Mouse (Mus musculus) macrophage (primary cell): ENCODE data around the gene Tbx4. TPM values are rescaled to one million over a fixed set of nuclear protein-coding genes. Genes with fewer than 3 reads are reported as not detected.

Experiments
- H3K27ac ChIP-seq: fragments of 350-480 bp; formaldehyde crosslinking; 2 replicates; pipeline ENCODE4 v1.9.0; 2021
- H3K36me3 ChIP-seq: fragments of 350-480 bp; formaldehyde crosslinking; 2 replicates; pipeline ENCODE4 v1.9.0; 2021; ENCODE audit errors: inconsistent target
- H3K4me3 ChIP-seq: fragments of 350-480 bp; formaldehyde crosslinking; 2 replicates; pipeline ENCODE4 v1.9.0; 2021; ENCODE audit errors: inconsistent target
- H3K79me2 ChIP-seq: fragments of 350-480 bp; formaldehyde crosslinking; 2 replicates; pipeline ENCODE4 v1.9.0; 2021; ENCODE audit errors: inconsistent target
- WGBS: methylation state at CpG from one replicate; pipeline ENCODE4 v1.1.7; 2026; ENCODE audit warnings: inconsistent platforms; ENCODE audit not compliant: missing documents; 5-methylcytosine and 5-hydroxymethylcytosine counted together
- polyA plus RNA-seq: library from polyadenylated mRNA; stranded (reverse); fragments of 250-400 nt; gene quantifications from 3 replicates; pipeline ENCODE4 v1.2.4, GENCODE M21; 2018; ENCODE audit warnings: inconsistent platforms
- total RNA-seq, 78 experiments: library from RNA; depleted of rRNA; stranded (reverse); fragments of 250-400 nt; gene quantifications; 1 replicate in 9 of 78; 2 replicates in 24 of 78; 3 replicates in 43 of 78; 4 replicates in 2 of 78; pipeline ENCODE4 v1.2.4; 2018; ENCODE audit warnings: inconsistent platforms in 56 of 78

Gene Tbx4
- total RNA-seq (2018; cell fraction: chromatin; rRNA removed) = 1 to 10 TPM in 1 of 26 experiments, not detected in 25; 1.3 TPM
- total RNA-seq (2018; cell fraction: cytosol; rRNA removed) = not detected
- total RNA-seq (2018; cell fraction: nucleus; rRNA removed) = not detected
- not detected in 3 replicates for polyA plus RNA-seq

DNA sequence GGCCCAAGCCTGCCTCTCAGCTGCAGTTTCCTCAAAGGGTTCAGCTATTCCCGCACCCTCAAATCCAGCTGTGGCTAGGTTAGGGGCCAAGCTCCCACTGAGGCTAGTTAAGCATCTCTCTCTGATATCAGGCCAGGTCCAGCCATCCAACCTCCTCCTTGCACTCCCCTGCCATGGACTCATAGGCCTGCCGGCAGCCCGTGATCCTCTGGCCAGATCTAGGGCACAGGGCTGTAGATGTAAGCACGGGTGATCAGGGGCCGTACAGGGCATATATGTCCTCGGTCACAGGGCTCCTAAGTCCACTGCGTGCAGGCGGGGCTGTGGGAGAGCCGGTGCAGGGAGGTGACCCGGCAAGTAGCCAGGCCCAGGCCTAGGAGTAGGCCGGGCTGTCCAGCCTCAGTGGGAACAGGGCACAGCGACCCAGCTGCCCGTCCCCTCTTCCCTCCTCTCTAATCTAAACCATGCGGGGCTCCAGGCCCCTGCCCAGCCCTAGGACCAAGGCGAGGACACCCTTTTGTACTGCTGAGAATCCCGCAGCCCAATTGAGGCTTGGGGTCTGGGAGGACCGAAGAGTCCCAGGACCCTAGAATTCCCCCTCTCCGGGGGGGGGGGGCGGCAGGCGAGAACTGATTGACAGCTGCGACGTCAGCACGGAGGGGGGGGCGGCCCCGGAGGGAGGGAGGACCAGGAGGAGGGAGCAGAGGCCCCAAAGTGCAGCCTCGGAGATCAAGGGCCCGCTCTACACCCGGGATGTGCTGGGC, at the start of gene Tbx4:
TSS of gene Tbx4 (plus strand) at position 758 of the 764 bp plus-strand sequence.
- 59% methylated on average over 27 of the region's 28 CpGs for WGBS
- Histone ChIP-seq H3K36me3 (no peaks in the 10 kb centered on the region), H3K4me3 (no peak within 1 kb of the TSS), H3K79me2 (no peaks in the 10 kb centered on the region), H3K27ac (no peak within 1 kb of the TSS)

DNA sequence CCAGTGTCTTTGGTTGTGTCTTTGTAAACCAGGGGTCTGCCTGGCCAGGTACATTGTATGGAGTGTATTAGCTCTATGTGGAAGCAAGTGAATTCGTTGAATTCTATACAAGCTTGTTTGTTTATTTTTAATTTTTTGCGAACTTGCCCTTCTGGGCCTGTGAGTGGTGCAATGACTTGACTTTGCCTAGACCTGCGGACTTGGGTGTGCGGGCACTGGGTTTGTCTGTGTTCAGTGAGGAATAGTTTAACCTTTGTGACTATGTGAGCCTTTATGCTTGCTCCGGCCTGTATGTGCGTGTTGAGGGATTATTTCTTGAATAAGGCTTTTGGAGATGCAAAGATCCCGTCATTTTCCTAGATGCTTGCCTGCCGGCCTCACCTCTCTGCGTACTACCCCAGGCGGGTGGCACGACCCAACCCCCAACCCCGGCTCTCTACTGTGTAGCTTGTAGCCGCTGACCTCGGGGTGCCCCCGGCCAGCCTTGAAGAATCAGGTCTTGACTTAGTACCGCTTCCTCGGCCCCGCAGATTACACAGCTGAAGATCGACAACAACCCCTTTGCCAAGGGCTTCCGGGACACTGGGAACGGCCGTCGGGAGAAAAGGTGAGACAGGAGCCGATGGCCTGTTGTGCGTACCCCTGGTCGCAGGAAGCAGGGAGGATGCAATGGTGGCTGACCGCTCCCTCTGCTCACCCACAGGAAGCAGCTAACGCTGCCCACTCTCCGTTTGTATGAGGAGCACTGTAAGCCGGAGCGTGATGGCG, 49.5 kb upstream of the Tbx4 start:
- 10% methylated on average over 32 of the region's 32 CpGs for WGBS
- no peak overlapping the region for H3K4me3 ChIP-seq
- no peaks in the 10 kb centered on the region for H3K79me2 ChIP-seq
- H3K27ac ChIP-seq = no peak overlapping the region
- H3K36me3 ChIP-seq = no peaks in the 10 kb centered on the region

- H3K36me3 ChIP-seq = no peaks in the 10 kb centered on the region
- 9% methylated on average over 16 of the region's 18 CpGs for WGBS
- no peak overlapping the region for H3K27ac ChIP-seq
- H3K4me3 ChIP-seq = no peak overlapping the region
- no peaks in the 10 kb centered on the region for H3K79me2 ChIP-seq
Observed at GRCm38 (mm10) chr11:85837291-85837647, 49.0 kb upstream of the Tbx4 start.

GRCm38 (mm10) chr11:85837648-85838423, 48.4 kb upstream of the Tbx4 start:
- Histone ChIP-seq H3K4me3 (no peak overlapping the region), H3K36me3 (no peaks in the 10 kb centered on the region), H3K27ac (no peak overlapping the region), H3K79me2 (no peaks in the 10 kb centered on the region)
- WGBS = 7% methylated on average over 61 of the region's 67 CpGs

DNA sequence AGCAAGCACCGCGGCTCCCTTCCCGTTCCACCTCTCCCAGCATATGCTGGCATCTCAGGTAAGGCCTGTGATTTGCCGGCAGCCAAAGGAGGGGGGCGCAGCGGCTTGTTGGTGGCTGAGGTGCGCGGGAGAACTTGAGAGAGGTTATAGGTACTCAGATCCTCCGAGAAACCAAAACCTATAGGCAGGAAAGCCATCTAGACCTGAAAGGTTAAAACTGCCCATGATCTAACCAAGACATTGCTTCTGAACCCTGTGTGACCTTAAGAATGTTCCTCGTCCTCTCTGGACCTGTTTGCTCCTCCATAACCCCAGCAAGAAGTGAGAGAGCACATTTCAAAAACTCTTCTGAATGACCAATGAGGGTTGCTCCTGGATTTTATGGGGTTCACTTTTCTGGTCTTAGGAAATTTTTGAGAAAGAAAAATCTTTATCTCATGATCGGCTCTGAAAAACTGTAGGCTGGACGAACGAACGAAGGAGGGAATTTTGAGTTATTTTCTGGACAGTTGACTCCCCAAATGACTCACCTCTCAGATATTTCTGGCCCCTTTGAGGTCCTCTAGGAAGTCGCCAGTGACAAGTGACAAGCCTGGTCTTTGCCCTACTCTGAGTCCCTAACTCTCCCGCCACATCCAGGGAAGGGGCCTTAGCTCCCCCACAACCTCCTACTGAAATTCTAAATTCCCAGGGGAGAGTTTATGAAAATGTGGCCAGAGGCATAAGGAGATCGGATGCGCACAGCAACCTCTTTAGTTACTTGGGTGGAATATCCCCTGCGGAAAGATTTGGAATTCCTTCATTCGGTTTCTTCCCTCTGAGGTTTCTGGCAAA, 47.6 kb upstream of the Tbx4 start:
- WGBS = 22% methylated on average over 20 of the region's 20 CpGs
- H3K4me3 ChIP-seq = no peak overlapping the region

GRCm38 (mm10) chr11:85839258-85840030, 46.8 kb upstream of the Tbx4 start:
- Histone ChIP-seq H3K36me3 (no peaks in the 10 kb centered on the region), H3K79me2 (no peaks in the 10 kb centered on the region), H3K27ac (no peak overlapping the region), H3K4me3 (no peak overlapping the region)
- 41% methylated on average over 7 of the region's 7 CpGs for WGBS

More for the DNA sequence above, 47.6 kb upstream of the Tbx4 start:
- no peaks in the 10 kb centered on the region for H3K79me2 ChIP-seq
- no peaks in the 10 kb centered on the region for H3K36me3 ChIP-seq
- H3K27ac ChIP-seq = no peak overlapping the region

- Histone ChIP-seq H3K36me3 (no peaks in the 10 kb centered on the region), H3K4me3 (no peak overlapping the region), H3K79me2 (no peaks in the 10 kb centered on the region), H3K27ac (no peak overlapping the region)
- WGBS = 10% methylated on average over 27 of the region's 27 CpGs
Observed at GRCm38 (mm10) chr11:85840031-85840802, 46.0 kb upstream of the Tbx4 start.

DNA sequence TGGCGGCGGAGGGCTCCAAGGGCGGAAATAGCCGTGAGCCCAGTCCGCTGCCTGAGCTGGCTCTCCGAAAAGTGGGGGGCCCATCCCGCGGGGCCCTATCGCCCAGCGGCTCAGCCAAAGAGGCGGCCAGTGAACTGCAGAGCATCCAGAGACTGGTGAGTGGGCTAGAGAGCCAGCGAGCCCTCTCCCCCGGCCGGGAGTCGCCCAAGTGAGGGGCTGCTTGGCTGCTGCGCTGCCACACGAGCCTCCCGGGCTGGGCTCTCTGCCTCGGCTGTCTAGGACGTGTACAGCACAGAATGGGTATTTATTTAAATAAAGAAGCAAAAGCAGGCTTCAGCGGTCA, 45.4 kb upstream of the Tbx4 start:
- 3% methylated on average over 21 of the region's 21 CpGs for WGBS
- H3K36me3 ChIP-seq = no peaks in the 10 kb centered on the region
- no peaks in the 10 kb centered on the region for H3K79me2 ChIP-seq
- H3K27ac ChIP-seq = no peak overlapping the region
- H3K4me3 ChIP-seq = no peak overlapping the region

- WGBS = 11% methylated on average over 8 of the region's 8 CpGs
- Histone ChIP-seq H3K4me3 (no peak overlapping the region), H3K27ac (no peak overlapping the region), H3K79me2 (no peaks in the 10 kb centered on the region), H3K36me3 (no peaks in the 10 kb centered on the region)
Observed at GRCm38 (mm10) chr11:85841211-85841681, 45.0 kb upstream of the Tbx4 start.

GRCm38 (mm10) chr11:85841980-85842379, 44.2 kb upstream of the Tbx4 start:
- under 1% methylated on average over 30 of the region's 32 CpGs for WGBS
- Histone ChIP-seq H3K27ac (no peak overlapping the region), H3K4me3 (no peak overlapping the region), H3K36me3 (no peaks in the 10 kb centered on the region), H3K79me2 (no peaks in the 10 kb centered on the region)

- Histone ChIP-seq H3K4me3 (no peak overlapping the region), H3K36me3 (no peaks in the 10 kb centered on the region), H3K79me2 (no peaks in the 10 kb centered on the region), H3K27ac (no peak overlapping the region)
- 17% methylated on average over 24 of the region's 24 CpGs for WGBS
Observed at GRCm38 (mm10) chr11:85842596-85843346, 43.5 kb upstream of the Tbx4 start.

DNA sequence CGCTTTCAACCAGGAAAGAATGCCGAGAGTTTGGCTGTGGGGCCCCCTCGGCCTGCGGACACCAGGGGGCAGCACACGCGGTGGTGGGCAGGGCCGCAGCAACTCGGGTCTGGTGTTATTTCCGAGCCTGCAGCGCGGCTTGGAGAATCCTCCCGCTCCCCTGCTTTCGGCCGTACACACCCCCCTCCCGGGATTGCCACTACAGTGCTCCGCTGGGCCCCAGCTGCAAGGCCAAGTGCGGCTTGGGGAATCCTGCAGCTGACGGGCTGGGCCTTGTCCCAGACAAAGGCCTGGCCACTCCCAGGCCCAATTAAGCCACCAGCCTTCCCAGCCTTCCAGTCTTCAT, 42.9 kb upstream of the Tbx4 start:
- no peak overlapping the region for H3K27ac ChIP-seq
- no peaks in the 10 kb centered on the region for H3K79me2 ChIP-seq
- H3K36me3 ChIP-seq = no peaks in the 10 kb centered on the region
- H3K4me3 ChIP-seq = no peak overlapping the region
- 4% methylated on average over 18 of the region's 18 CpGs for WGBS
